Mouse (Mus musculus): ENCODE measurements around the gene Tmem215.

The Tmem215 gene

DNA sequence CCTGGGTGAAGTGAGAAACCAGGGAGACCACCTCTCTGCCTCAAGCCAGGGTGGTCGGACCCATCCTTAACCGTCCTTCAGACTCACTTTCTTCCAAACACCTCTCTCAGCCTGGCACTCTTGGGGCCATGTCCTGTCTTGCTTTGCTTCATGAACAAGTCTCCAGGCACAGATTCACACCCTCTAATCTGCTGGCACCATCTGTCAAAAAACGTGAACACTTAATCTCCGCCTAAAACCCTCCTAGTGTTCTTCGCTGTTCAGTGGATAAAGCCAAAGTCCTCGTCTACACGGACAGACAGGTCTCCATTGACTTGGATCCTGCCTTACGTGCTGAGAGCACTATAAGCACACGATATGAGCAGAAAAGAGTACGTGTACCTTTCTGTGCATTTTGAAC is at the start of gene Tmem215:
TSS of gene Tmem215 (plus strand) at position 301 of the 400 bp plus-strand sequence.
- in situ Hi-C loops (cut with MboI) = no loop called here

DNA sequence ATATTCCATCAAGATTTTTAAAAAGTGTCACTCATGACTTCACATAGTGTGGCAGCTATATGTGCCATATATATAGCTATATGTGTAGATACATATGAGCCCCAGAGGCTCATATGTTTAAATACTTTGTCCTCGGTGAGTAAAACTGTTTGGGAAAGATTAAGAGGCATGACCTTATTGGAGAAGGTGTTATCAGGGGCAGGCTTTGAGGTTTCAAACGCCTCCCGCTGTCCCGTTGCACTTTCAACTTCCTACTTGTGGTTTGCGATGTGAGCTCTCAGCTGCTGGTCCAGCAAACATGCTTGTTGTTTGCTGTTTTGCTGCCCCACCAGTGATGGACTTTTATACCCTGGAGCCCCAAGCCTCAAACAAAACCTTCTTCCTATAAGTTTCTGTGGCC is 40.1 kb upstream of the Tmem215 start:
- in situ Hi-C loops (cut with MboI) = no loop called here

DNA sequence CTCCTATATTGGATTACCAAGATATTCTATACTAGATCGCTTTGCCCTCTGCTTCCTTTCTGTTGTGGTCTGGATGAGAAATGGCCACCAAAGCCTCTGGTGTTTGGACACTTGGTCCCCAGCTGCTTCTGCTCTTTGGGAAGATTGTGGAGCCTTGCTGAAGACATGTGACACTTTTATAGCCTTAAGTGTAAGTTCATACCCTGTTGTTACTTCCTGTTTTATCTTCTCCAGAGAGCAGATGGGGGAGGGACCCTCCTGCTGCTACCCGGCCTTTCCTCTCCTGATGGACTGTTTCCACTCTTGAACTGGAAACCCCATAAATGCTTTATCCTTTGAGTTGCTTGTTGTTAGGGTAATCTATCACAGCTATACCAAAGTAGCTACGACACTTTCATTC is 38.6 kb upstream of the Tmem215 start:
- in situ Hi-C loops (cut with MboI) = no loop called here

DNA sequence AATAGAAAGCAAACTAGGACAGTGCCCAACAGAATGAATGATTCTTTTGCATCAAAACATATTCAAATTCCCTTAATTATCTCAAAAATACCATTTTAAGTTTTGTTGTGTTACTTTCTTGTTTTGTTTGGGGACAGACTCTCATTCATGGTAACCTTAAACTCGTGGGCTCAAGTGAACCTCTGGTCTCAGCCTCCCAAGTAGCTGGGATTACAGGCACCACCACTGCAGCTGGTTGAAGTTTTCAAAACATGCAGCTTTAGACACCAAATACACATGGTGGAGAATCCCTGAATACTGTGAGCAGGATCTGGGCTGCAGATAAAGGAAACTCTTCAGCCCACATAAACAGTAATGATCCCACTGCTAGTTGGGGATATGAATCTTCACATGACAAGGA is 37.6 kb upstream of the Tmem215 start:
- in situ Hi-C loops (cut with MboI) = no loop called here

DNA sequence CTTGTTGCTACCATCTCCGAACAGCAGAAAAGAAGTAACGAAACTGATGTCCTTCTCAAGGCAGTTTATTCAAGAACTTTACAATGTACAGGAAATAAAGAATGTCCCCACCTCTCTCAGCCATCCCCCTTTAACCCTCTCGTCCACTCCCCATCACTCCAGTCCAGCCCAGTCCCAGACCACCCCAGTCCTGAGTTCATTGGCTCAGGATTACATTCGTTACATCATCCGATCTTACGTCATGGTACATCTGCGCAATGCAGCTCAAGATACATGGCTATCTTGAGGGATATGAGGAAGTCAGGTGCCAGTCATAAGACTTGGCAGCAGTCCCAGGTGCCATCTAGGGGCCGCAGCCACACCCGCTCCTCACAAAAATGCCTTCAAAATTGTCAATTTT is 28.4 kb upstream of the Tmem215 start:
- in situ Hi-C loops (cut with MboI) = no loop called here

DNA sequence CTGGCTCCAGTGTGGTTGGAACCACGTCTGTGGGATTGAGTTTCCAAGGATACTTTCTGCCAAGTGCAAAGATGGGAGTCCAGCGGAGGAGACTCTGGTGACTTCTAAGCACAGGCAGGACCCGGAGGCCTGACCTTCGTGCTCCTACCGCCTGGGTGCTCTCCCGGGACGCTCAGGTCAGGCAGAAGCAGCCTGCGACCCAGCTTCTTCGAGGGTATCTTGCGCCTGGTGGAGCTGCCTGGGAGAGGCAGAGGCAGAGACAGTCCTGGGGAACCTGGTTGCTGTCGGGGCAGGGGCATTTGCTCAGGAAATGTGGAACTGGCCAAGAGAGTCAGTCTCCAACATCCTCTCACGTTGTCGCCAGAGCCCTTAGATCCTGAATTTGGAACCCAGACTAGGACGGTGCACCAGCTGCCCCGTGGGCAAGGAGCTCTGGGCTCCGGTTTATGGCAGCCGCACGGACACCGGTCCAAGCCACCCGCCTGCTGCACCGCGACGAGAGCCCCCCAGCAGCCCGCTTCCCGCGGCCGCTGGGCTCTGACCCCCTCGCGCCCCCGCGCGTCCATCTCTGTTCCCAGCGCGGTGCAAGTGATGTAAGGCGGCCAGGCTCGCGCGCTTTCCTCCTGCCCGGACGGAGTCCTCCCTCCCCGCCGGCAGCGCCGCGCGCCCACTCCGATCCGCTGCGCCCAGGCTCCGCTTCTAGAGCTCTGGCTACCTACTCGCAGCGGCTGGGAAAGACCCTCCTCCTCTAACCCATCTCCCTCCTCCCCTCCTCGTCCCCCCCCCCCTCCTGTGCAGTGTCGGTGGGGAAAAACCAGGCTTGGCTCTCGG is 935 bp downstream of the Tmem215 start:
- in situ Hi-C loops (cut with MboI) = no loop called here

DNA sequence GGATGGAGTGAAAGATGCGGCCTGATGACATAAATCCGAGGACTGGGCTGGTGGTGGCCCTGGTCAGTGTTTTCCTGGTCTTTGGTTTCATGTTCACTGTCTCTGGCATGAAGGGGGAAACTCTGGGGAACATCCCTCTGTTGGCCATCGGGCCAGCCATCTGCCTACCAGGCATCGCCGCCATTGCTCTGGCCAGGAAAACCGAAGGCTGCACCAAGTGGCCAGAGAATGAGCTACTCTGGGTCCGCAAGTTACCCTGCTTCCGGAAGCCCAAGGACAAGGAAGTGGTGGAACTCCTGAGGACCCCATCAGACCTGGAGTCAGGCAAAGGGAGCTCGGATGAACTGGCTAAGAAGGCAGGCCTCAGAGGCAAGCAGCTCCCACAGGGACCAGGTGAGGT is 1.9 kb downstream of the Tmem215 start:
- in situ Hi-C loops (cut with MboI) = no loop called here

DNA sequence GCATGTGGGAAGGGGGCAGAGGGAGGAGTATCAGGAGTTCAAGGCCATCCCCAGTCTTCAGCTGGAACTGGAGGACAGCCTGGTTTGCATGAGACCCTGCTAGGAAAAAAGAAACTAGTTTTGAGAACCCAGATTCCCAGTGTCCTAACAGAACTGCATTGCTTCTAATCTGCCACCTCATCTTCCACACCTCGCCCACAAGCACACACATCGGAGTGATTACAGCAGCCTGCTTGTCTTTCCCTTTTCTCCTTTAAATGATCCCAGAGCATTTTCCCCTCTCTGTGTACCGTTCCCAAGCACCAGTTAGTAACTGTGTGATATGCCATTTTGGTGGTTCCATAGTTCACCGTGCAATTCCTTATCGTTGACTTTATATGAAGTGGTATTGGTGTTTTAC is 6.0 kb downstream of the Tmem215 start:
- in situ Hi-C loops (cut with MboI) = no loop called here

DNA sequence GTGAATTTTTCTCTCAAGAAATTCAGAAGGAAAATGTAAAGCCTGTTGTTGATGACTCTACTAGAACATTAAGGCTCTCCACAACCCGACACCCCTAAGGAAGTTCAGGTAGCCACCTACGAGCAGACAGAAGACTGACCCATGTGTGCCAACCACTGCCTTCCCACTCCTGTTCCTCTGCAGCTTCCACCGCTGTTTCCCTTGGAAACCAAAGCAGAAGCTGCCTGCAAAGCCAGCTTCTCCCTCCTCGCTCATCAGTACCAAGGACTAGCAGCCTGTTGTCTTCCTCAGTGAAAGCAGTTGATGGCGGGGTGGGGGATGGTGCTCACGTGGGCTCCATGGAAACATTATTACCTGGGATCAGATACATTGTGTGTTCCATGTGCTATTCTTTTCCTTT is 14.6 kb downstream of the Tmem215 start:
- in situ Hi-C loops (cut with MboI) = no loop called here

DNA sequence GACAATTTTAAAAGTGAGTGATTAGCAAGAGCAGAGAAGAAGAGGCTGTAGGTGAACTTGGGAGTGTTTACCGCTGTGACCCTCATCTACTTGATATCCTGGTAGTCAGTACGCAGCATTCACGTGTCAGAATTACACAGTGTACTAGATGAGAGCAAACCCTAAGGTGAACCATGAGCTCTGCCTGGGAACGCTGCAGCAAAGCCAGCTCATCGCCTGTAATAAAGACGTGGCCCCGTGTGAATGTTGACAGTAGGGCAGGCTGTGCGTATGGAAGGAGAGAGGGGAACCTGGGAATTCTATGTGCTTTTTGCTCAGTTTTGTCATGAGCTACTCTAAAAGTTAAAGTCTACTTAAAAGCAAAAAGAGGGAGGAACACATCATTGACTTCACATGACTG is 19.8 kb downstream of the Tmem215 start:
- in situ Hi-C loops (cut with MboI) = no loop called here

DNA sequence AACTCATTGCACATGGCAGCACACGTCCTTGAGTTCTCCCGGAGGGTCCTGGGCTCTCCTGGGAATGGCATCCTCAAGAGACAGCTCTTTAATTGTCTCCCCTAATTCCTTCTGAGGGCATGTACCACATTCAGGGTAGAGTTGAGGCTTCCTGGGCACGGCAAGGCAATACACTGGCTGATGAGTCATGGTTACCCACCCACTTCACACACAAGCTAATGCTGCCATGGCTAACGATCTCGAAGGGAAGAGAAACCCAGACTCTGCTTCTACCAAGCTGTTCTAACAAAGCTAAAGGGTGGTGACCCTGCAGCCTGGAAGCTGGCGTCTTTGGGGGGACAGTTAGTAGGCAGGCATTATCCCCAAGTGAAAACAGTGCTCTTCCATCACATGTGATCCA is 24.4 kb downstream of the Tmem215 start:
- in situ Hi-C loops (cut with MboI) = no loop called here

DNA sequence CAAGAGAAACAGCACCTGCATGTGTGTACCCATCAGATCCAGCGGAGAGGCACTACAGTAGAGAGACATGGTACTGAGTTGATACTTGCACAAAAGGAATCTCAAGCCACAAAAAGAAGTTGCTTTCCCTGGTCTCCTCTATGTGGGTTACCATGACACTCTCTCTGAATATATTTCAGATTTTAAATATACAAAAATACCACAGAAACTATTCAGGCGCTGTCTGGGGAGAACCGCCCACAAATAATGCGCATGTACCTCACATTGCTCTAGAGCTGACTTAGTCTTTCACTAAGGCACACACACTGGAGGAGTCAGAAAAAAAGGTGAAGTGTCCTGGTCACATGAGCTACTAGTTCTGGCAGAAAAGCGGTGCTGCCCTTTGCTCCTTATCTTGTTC is 24.8 kb downstream of the Tmem215 start:
- in situ Hi-C loops (cut with MboI) = no loop called here

DNA sequence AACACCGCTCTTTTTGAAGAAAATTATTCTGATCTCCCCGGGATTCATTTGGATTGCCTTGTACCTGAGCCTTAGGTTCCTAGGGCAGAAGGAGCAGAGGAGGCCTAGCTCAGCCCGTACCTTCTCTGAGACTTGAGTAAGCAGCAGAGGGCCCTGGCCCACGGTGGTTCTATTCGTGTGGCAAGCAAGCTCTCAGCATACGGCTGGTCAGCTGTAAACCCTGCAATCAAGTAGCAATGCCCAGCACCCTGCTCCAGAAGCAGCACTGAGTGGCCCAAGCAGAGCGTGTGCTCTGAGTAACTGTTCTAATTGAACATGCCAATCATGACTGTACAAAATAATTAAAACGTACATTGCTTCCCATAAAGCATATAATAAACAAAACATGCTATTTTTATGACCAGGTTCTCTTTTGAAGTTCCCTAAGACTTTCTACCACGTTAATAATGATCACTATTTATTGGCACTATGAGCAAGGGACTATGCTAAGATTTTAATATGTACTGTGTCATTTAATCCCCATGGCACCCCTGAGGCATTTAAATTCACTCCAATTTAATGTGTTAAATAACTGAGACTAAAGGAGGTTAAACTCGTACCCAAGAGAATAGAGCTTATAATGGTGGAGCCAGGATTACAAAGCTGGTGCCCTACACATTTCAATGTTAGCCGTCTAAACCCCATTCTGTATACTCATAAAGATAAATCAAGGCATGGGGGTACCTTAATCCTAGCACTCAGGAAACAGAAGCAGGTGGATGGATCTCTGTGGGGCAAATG is 28.0 kb downstream of the Tmem215 start:
- in situ Hi-C loops (cut with MboI) = no loop called here

DNA sequence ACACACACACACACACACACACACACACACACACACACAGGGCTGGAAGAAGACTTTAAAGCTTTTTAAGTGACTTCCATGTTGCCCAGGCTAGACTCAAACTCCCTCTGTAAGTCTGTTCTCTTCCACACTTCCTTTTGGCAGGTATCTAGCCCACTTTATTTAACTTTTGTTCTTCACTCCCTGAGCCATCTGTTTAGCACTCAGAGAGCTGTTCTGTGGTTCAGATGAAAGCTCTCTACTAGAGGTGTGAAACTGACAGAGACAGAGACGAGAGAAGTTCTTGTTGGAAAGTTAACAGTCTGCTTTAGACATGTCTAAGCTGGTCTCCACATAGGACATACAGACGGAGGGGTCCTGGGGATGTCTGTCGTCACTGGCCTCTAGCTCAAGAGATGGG is 30.5 kb downstream of the Tmem215 start:
- in situ Hi-C loops (cut with MboI) = no loop called here

DNA sequence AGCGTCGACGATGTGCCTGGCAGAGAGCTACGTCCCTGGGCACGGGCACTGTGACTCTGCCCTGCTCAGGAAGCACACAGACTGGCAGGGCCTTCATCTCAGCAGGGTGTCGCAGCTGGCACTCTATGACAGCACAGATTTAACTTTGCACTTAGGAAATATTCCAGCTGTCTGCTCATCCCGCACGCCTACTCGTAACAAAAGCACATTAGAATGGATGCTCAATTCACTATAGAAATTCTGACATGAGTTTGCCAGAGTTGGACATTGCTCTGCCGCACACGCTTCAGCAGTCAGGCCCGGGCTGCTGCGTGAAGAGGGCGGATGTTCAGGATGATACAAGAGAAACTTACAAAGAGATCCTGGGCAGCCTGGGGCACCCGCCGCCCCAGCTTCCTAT is 37.6 kb downstream of the Tmem215 start:
- in situ Hi-C loops (cut with MboI) = no loop called here

DNA sequence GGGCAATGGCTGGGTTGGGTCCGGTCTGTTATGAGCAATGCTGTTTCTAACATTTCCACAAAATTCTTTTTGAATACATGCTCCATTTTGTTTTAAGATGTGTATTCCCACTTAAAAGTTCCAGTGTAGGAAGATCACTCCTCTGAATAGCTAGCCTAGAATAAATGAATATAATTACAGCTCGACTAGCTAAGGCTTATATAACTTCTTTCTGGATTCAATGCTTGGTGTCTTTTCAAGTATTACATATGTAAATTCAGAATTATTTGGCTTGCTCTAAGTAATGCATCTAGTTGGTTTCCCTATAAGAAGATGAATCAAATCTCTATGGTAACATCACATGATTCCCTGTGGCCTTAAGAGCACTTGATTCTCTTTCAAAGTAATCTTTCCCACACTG is 41.3 kb downstream of the Tmem215 start:
- in situ Hi-C loops (cut with MboI) = no loop called here

DNA sequence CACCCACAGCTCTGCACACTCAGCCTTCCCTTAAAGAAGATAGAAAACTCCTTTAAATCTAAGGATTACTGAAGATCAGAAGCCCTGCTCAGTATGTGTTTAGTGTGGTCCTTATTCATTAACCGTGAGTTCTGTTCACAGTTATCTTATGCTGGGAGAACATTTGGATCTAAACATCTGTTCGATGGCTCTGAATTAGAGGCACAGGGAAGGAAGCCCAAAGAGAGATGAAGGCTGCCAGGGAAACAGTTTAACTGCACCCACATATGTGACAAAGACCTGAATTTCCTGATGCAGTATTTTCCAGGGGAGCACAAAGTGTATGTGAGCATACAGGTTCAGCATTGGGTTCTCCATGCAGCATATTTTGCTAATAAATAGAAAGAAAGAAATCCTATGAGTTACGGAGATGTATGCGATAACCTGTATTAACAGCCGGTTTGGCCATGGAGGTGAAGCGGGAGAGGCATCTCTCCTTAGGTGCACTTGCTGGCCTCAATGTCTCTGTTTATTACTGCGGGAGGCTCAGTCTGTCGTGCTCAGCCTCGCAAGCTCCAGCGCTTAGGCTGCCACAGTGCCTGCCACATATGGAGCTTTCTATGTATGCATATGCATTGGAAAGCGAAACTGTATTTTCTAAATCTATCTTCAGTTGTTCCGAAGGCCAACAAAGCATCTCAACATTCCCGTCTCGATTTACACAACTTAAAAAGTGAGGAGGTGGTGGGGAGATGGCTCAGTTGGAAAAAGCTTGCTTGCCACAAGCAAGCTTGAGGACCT is 46.8 kb downstream of the Tmem215 start:
- in situ Hi-C loops (cut with MboI) = no loop called here

Data from mature B cell (primary cell).